Mouse (Mus musculus) heart, adult 18-20 months (tissue): ENCODE data around the gene Itih2. TPM values are rescaled to one million over a fixed set of nuclear protein-coding genes. Genes with fewer than 3 reads are reported as not detected.

Source experiments
- total RNA-seq, 2 experiments: library from RNA; stranded (reverse); gene quantifications; 2 replicates each; pipeline ENCODE4 v1.2.3; 2021

The Itih2 gene
- total RNA-seq, 2 experiments from 2014 or later = 0.35 to 0.85 TPM

Other genes with a start within 250 kb of the Itih2 start
- not detected for gene 9230102O04Rik, start 241.9 kb downstream of the Itih2 start, total RNA-seq
- gene Gata3, start 241.4 kb downstream of the Itih2 start, total RNA-seq = 1 to 10 TPM in 1 of 2 experiments, under 1 TPM in 1; 0.62 to 1.0 TPM
- gene Taf3, start 82.8 kb downstream of the Itih2 start, total RNA-seq = 1 to 10 TPM; 8.2 to 8.4 TPM
- gene Atp5c1, start 50.9 kb downstream of the Itih2 start, total RNA-seq = 1,000 to 10,000 TPM; 1,460 to 1,539 TPM
- 1 to 10 TPM; 7.8 to 9.4 TPM for gene Kin, start 50.8 kb downstream of the Itih2 start, total RNA-seq
- gene Itih5, start 22.2 kb upstream of the Itih2 start, total RNA-seq = 1 to 10 TPM; 4.2 to 6.0 TPM
- under 1 TPM; 0.27 to 0.33 TPM for gene Sfmbt2, start 239.1 kb upstream of the Itih2 start, total RNA-seq